25 mouse cellular contexts compared by ENCODE assay signal in genomic region chr16:76618295-76618694, GRCm38 (mm10).
A peak's percentile ranks its signal among the peaks of the same experiment; 100 is the strongest.
DNase-seq lines count a peak whose midpoint lies in the region; TF ChIP-seq lines count a peak whose summit lies in the region.
"Had no signal": no experiment of that assay in that cellular context is flagged by ENCODE, and none has a peak within 500 bp of the region (broad histone marks: within the 10 kb centered on the region; RNA-seq: fewer than 3 reads in every experiment).

No protein-coding gene starts in this region.

- no peak overlapping the region for H3ac ChIP-seq in myocyte (ENCODE audit: control insufficient read depth, insufficient read length)

- TF ChIP-seq POLR2A in myocyte (IDR thresholded peaks at IDR 0.05; ENCODE audit: insufficient read length, low read depth): no peak

- intact Hi-C loops in gastrocnemius, postnatal 36 days (cut with DNase I): no loop called here
- intact Hi-C loops in left cerebral cortex, postnatal 36 days (cut with DNase I): no loop called here
- intact Hi-C loops in left cerebral cortex, postnatal 4 days (cut with DNase I): no loop called here

- H3K4me3 ChIP-seq in myocyte: no peak overlapping the region
- H3K4me3 ChIP-seq: embryonic facial prominence, embryonic 13.5 days; forebrain, embryonic 10.5 days; forebrain, embryonic 13.5 days; heart, adult 2 months; heart, embryonic 10.5 days; heart, embryonic 13.5 days; hindbrain, embryonic 12.5 days; hindbrain, embryonic 15.5 days had no signal

- no peaks in the 10 kb centered on the region for H3K79me2 ChIP-seq in myocyte (ENCODE audit: control insufficient read depth, insufficient read depth)

- H3K36me3 ChIP-seq in myocyte (ENCODE audit: control insufficient read depth, insufficient read depth): no peaks in the 10 kb centered on the region
- H3K36me3 ChIP-seq: embryonic facial prominence, embryonic 13.5 days; forebrain, embryonic 10.5 days; heart, embryonic 10.5 days; heart, embryonic 13.5 days; hindbrain, embryonic 12.5 days; hindbrain, embryonic 15.5 days had no signal

- peak; percentile 30 for DNase-seq in gastrocnemius, adult 18-20 months (ENCODE audit: low spot score)
- no peak for DNase-seq in gastrocnemius, postnatal 36 days
- peak; percentile 16 to 18 for DNase-seq in left cerebral cortex, postnatal 36 days (ENCODE audit: low spot score in 2 of 2)
- DNase-seq in left cerebral cortex, postnatal 4 days: no peak
- peak; percentile 30 for DNase-seq in brain, adult 2 months (ENCODE audit: low read depth, low spot score)
- DNase-seq in retina, embryonic 14.5 days (ENCODE audit: low spot score): no peak
- no peak for DNase-seq in adrenal gland, postnatal 14 days
- DNase-seq: adrenal gland, adult 8-10 months; adrenal gland, postnatal 36 days; cerebellum, adult 11 months; cerebellum, adult 2 months; cerebellum, adult 9-11 months; cerebellum, postnatal 25 days; gastrocnemius, postnatal 10 days; heart, adult 2 months; heart, postnatal 14 days; heart, postnatal 4 days had no signal

- H3K27me3 ChIP-seq in myocyte (ENCODE audit: control insufficient read depth, insufficient read depth, insufficient read length): no peaks in the 10 kb centered on the region
- H3K27me3 ChIP-seq: embryonic facial prominence, embryonic 13.5 days; forebrain, embryonic 13.5 days; heart, embryonic 13.5 days; hindbrain, embryonic 12.5 days; hindbrain, embryonic 15.5 days had no signal

- H3K4me2 ChIP-seq in myocyte (ENCODE audit: low read depth): no peak overlapping the region
- H3K4me2 ChIP-seq: embryonic facial prominence, embryonic 13.5 days; forebrain, embryonic 13.5 days; heart, embryonic 13.5 days; hindbrain, embryonic 12.5 days; hindbrain, embryonic 15.5 days had no signal

TF ChIP-seq in myocyte, 11 proteins besides CTCF, POLR2A, EP300 and RAD21:
- peak in 2 of 3 experiments; percentile 60 to 71 for TF ChIP-seq MYOD1 (IDR thresholded peaks at IDR 0.05; ENCODE audit: control insufficient read depth in 1 of 3, insufficient read length in 2 of 3, low read depth in 2 of 3)
- peak in 2 of 3 experiments; percentile 6 to 34 for TF ChIP-seq MYOG (IDR thresholded peaks at IDR 0.05; ENCODE audit: control insufficient read depth in 1 of 3, insufficient read depth in 1 of 3, insufficient read length in 2 of 3, low read depth in 2 of 3)
- TF ChIP-seq SRF (IDR thresholded peaks at IDR 0.05; ENCODE audit: control insufficient read depth, insufficient read length, low read depth): no peak

Comparison
In these comparisons a context has a peak if more than half of its experiments do, and no peak if none do; other contexts are left out.
1. DNase-seq: peak in gastrocnemius, adult 18-20 months (single experiment), left cerebral cortex, postnatal 36 days (2 of 2) and brain, adult 2 months (single experiment); none in gastrocnemius, postnatal 36 days (0 of 2), left cerebral cortex, postnatal 4 days (single experiment), retina, embryonic 14.5 days (single experiment) and adrenal gland, postnatal 14 days (single experiment).